Mouse (Mus musculus) olfactory bulb, adult 2 months (tissue): ENCODE data around the gene Spty2d1. TPM values are rescaled to one million over a fixed set of nuclear protein-coding genes. Genes with fewer than 3 reads are reported as not detected.
A peak's percentile ranks its signal among the peaks of the same experiment; 100 is the strongest.

Source experiments
- H3K27ac ChIP-seq: fragments of 200-500 bp; 2 replicates; pipeline ENCODE4 v1.5.1; 2012; ENCODE audit warnings: low read depth, low read length; ENCODE audit not compliant: insufficient read depth
- H3K4me1 ChIP-seq: fragments of 200-500 bp; 2 replicates; pipeline ENCODE4 v1.6.1; 2012; ENCODE audit warnings: low read length; ENCODE audit not compliant: control insufficient read depth, insufficient read depth
- H3K4me3 ChIP-seq: fragments of 200-500 bp; 2 replicates; pipeline ENCODE4 v1.5.1; 2012; ENCODE audit warnings: mild to moderate bottlenecking, low read depth, low read length, moderate library complexity; ENCODE audit not compliant: insufficient read depth
- CTCF ChIP-seq: fragments of 200-500 bp; IDR thresholded peaks from 2 replicates; pipeline ENCODE4 v1.5.1; 2012; ENCODE audit warnings: low read depth, mild to moderate bottlenecking, low read length, moderate library complexity; ENCODE audit not compliant: insufficient read depth
- POLR2A ChIP-seq: fragments of 200-500 bp; IDR thresholded peaks from 2 replicates; pipeline ENCODE4 v1.6.1; 2012; ENCODE audit warnings: mild to moderate bottlenecking, low read depth, low read length, moderate library complexity; ENCODE audit not compliant: insufficient read depth
- WGBS: fragments of 180-500 bp; shearing (Covaris S2); methylation state at CpG from one replicate; pipeline ENCODE4 v1.1.7; 2018; 5-methylcytosine and 5-hydroxymethylcytosine counted together
- polyA plus RNA-seq: library from polyadenylated mRNA; stranded (reverse); fragments of >200 nt; gene quantifications from 2 replicates; pipeline ENCODE4 v1.2.4, GENCODE M21; 2012; ENCODE audit warnings: low replicate concordance; ENCODE audit not compliant: missing spikeins, insufficient read depth, insufficient read length

The Spty2d1 gene
- polyA plus RNA-seq, 1 experiment, result not detected

DNA sequence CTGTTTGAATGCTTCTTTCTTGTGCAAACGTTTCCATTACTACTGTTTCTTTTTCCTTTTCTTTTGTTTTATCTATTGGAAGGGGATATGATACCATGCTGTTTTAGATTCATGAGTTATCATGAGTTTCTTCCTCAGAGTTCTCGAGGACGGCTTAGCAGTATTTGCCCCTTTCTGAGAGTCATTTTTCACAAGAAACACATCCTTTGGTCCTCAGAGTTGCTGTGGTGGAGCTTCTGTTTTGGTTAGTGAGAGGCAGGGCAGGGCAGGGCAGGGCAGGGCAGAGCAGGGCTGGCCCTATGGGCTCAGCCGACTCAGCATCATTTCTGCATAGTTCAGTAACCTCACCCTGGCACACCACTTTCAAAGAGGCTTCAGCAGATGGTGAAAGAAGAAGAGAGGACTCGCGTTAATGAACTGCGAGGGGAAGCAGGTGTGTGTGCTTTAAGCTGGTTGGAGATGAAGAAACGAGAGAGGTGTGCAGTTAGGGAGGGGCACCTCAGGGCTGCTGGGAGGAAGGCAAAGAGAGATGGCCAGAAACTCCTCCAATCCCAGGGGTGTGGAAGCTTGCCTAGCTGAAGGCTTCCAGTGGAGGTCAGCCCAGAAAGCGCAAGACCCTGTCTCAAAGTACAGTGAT lies 5.0 kb upstream of the Spty2d1 start:
- 46% methylated on average over 9 of the region's 9 CpGs for WGBS

DNA sequence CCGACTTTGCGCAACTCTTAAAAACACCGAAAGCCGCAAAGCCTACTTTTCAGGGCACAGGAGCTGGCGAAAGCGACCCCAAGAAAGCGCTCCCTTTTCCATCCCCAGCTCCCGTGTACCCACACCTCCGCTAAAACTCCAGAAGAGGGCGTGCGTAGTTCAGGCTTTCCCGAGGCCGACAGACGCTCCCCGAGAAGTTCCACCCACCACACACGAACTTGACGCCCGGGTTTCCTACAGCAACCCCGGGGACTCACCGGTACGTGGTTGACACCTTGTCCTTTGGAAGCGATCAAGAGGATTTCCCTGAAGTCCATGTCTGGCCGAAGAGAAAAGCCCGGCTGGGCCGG lies 418 bp downstream of the Spty2d1 start:
- Histone ChIP-seq H3K4me3 (peak overlapping the region; percentile 89), H3K4me1 (peaks cover 5% of the 10 kb centered on the region), H3K27ac (peak overlapping the region; percentile 80)
- WGBS, result under 1% methylated on average over 25 of the region's 25 CpGs
- TF ChIP-seq POLR2A, result no peak
- TF ChIP-seq CTCF, result 0 out of 2 replicates have a peak, but pooled peaks have one; percentile 15

More for the DNA sequence above, 5.0 kb upstream of the Spty2d1 start:
- Histone ChIP-seq H3K27ac (no peak overlapping the region), H3K4me1 (peaks cover 5% of the 10 kb centered on the region), H3K4me3 (no peak overlapping the region)
- TF ChIP-seq POLR2A (no peak), CTCF (no peak)

DNA sequence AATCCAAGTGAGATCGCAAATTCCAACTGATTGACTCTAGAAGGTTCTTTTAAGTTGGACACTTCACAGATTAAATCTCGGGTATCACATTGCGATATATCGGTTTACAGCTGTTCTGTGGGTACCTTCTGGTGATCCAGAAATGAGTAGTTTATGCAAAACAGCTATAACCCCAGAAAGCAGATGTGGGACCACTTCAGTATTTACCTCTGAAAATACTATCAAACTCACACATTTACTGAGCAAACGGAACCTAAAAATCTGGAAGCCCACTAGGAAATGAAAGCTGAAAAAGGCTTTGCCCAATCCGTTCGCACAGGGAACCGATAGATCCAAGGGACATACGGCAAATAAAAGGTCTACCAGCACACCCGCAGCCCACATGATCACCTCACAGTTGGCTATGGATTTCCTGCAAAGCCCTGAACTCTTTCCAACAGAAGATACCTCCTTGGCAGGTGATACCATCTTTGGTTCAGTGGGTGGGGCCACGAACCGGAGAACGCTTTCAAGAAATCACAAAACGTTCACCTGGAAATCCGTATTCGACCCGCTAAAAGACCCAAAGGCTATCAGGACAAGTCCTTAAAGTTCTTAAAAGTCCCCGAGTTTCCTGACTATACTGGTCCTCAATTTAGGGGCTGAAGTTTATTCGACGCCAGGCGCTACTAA lies 966 bp downstream of the Spty2d1 start:
- H3K4me3 ChIP-seq, result peak overlapping the region; percentile 89
- H3K27ac ChIP-seq, result peak overlapping the region; percentile 80; the same call in 1 of the 2 replicates
- H3K4me1 ChIP-seq, result peaks cover 5% of the 10 kb centered on the region
- no peak for TF ChIP-seq CTCF
- no peak for TF ChIP-seq POLR2A
- WGBS, result 10% methylated on average over 21 of the region's 21 CpGs

DNA sequence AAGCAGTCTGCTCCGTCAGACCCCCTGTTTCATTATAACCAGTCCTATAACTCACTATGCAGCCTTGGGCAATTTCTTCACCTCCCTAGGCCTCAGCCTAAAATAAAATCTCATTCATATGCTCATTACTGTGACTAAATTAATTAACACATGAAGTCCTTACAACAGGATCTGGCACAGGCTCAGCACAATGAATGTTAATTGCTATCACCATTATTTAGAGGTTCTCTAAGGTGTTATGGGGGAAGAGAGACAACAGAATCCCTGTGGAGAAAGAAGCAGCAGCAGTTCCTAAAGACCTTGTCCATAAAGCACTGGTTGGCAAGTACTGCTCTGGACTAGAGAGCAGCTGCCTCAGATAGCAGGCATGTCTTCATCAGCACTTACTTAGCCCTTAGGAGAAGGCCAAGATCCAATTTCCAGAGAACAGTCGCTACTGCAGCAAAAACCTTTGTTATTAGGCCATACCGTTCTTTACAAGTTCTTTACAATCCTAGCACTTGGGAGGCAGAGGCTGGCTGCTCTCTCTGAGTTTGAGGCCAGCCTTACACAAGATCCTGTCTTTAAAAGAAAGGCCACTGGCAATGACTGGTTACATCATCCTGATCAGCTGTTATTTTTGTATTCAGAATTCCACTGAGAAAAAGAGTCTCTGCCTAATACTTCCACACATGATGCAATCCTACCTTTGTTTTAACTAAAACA lies 4.6 kb downstream of the Spty2d1 start:
- no peak overlapping the region for H3K4me3 ChIP-seq
- WGBS, result 23% methylated on average over 3 of the region's 3 CpGs
- peaks cover 9% of the 10 kb centered on the region for H3K4me1 ChIP-seq
- TF ChIP-seq CTCF (no peak), POLR2A (no peak)
- peak overlapping the region; percentile 33; the same call in 1 of the 2 replicates for H3K27ac ChIP-seq

DNA sequence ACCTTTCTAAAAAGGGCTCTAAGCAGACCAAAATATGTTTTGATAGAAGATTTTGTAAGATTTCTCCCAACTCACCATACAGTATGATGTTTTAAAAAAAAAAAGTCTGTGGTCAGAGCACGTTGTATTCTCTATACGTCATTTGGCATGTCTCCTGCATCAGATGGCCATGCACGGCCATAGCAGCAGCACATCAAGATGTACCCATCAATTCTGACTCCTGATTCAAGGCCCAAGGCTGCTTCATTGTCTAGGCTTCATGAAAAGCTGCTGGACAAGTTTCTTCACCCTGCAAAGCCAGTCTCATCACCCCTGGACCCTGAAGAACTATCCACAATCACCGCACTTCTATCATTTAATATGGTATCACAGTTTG lies 6.3 kb downstream of the Spty2d1 start:
- Histone ChIP-seq H3K4me3 (no peak overlapping the region), H3K27ac (peak overlapping the region; percentile 40; the same call in 1 of the 2 replicates), H3K4me1 (peaks cover 13% of the 10 kb centered on the region)
- 56% methylated on average over 4 of the region's 4 CpGs for WGBS
- TF ChIP-seq POLR2A (no peak), CTCF (no peak)

DNA sequence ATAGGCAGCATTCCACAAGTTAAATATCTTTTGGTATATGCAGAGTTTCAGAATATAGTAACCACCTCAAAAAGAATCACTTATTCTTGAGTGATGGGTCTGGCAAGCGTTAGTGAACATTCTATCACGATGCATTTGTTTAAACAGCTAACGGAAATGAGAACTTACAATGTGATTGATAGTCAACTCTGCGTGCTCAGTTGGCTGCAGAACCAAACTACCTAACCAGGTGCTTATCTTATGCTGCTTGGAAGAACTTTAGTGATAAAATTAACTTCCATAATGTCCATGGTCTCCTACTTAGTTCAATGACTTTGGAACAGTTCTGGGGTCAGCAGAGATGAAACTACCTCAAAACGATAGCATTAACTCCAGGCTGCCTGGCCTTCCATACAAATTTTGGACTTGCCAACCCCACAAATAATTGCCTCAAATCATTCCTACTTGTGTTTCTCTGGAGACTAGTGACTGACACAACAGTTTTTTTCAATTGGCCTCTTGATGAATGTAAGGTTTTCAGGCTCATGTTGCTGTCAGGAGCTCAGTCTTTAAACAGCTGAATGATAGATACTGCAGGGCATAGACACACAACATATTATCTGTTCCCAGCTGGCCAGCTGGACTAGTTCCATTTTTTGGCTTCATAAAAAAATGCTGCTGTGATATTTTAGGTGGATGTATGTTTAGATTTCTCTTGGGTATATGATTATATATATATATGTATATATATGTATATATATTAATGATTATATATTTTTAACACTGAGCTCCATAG lies 6.9 kb downstream of the Spty2d1 start:
- TF ChIP-seq CTCF, result no peak
- TF ChIP-seq POLR2A, result no peak
- H3K27ac ChIP-seq, result 0 out of 2 replicates have a peak overlapping the region, but pooled peaks have one; percentile 13
- WGBS, result 45% methylated on average over 5 of the region's 5 CpGs
- H3K4me3 ChIP-seq, result no peak overlapping the region
- peaks cover 13% of the 10 kb centered on the region for H3K4me1 ChIP-seq

DNA sequence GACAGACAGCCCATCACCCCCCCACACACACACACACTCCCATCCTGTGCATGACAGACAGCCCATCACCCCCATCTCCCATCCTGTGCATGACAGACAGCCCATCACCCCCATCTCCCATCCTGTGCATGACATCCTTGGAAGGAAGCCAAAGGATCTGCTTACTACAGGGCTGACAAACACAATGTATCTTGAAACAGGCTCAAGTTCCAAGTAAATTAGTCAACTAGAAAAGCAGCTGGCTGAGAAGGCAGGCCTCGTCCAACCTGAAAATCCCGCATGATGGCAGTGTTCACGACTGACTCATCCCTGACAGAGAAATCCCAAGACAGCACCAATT lies 7.6 kb downstream of the Spty2d1 start:
- WGBS, result 15% methylated on average over 3 of the region's 3 CpGs
- TF ChIP-seq CTCF, result no peak
- TF ChIP-seq POLR2A, result no peak
- peaks cover 13% of the 10 kb centered on the region for H3K4me1 ChIP-seq
- no peak overlapping the region for H3K4me3 ChIP-seq
- H3K27ac ChIP-seq, result peak overlapping the region; percentile 71

DNA sequence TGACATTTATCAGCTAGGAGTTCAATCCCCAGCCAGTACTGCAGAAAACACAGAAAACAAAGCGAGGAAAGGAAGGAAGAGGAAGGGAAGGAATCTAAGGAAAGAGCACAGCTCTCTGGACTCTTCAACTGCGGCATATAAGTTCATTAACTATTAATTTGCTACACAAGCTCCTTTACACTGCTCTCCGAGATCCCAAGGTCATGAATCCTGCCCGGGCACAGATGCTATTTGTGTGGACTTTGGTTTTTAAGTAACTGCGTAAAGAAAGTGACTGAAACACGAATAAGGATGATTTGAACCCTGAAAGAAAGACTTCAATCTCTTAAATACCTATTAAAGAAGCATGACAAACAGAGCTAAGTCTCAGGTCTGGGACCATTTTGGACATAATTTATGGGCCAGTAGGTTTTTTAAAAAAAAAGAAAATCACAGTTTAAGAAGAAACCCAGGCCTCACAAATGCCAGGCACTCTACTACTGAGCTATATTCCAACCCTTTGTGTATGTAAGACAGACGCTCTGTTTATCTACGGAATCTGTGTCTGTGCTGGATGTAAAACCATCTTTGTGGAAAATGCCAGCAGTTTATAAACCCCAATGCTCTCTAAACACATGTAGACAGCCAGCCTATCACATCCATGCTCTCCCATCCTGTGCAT lies 8.1 kb downstream of the Spty2d1 start:
- 61% methylated on average over 8 of the region's 8 CpGs for WGBS
- TF ChIP-seq CTCF (no peak), POLR2A (no peak)
- Histone ChIP-seq H3K4me3 (no peak overlapping the region), H3K27ac (peak overlapping the region; percentile 75), H3K4me1 (peaks cover 13% of the 10 kb centered on the region)

DNA sequence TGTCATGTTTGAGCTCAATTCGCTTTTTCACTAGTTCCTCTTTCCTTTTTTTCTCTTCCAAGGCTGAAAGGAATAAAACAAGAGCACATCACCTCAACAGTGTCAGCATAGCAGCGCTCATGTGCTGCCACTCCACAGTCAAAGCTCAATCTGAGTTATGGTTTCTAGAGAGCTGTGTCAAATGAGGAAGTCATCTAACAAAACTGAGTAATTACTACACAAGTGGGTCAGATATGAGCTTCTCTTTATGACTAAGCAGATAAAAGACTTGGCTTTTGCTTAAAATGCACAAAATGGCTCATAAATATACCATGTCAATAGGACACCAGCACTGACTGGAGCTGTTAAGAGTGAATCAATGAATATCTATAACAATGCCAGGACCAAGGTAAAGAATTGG lies 9.3 kb downstream of the Spty2d1 start:
- H3K4me3 ChIP-seq, result no peak overlapping the region
- no peak for TF ChIP-seq POLR2A
- no peak for TF ChIP-seq CTCF
- no peak overlapping the region for H3K27ac ChIP-seq
- 97% methylated on average over 2 of the region's 2 CpGs for WGBS
- peaks cover 10% of the 10 kb centered on the region for H3K4me1 ChIP-seq
